11 mouse cellular contexts compared by ENCODE assay signal in the genomic region with DNA sequence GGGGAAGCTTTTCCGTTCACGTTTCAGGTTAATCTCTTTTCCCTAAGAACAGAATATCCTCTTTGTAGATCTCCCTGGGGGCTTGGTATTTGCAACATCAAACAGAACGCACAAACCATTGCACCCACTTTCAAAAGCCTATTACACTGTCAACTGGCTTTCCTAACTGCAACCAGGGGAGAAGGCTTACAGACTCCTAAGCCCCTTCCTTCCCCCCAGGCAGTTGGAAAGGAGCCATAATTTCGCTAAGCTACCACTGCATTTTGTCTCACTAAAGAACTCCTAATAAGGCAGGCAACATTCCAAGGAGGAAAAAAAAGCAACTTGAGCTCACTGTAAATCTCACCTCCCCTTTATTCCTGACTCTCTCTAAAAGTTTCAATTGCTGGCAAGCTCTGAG.
DNase-seq lines count a peak whose midpoint lies in the region; ATAC-seq and TF ChIP-seq lines count a peak whose summit lies in the region.
"Had no signal": no experiment of that assay in that cellular context is flagged by ENCODE, and none has a peak within 500 bp of the region (broad histone marks: within the 10 kb centered on the region; RNA-seq: fewer than 3 reads in every experiment).

No protein-coding gene starts in this region.

- H3K9ac ChIP-seq in heart, embryonic 13.5 days = peak overlapping the region; percentile 24; the same call in 1 of the 2 replicates
- H3K9ac ChIP-seq in lung, embryonic 14.5 days = no peak overlapping the region
- no peak overlapping the region for H3K9ac ChIP-seq in lung, postnatal 0 days (replicated peaks; ENCODE audit: low read depth)
- H3K9ac ChIP-seq in embryonic facial prominence, embryonic 14.5 days (ENCODE audit: low read depth, low read length) = no peak overlapping the region
- H3K9ac ChIP-seq in limb, embryonic 14.5 days (ENCODE audit: low read depth, low read length, severe bottlenecking) = no peak overlapping the region
- H3K9ac ChIP-seq: limb, embryonic 12.5 days; liver, postnatal 0 days had no signal

- no peaks in the 10 kb centered on the region for H3K9me3 ChIP-seq in heart, embryonic 13.5 days
- H3K9me3 ChIP-seq in lung, embryonic 14.5 days (ENCODE audit: low read depth, low read length) = no peaks in the 10 kb centered on the region
- no peaks in the 10 kb centered on the region for H3K9me3 ChIP-seq in lung, postnatal 0 days (ENCODE audit: low read length)
- H3K9me3 ChIP-seq in embryonic facial prominence, embryonic 14.5 days (ENCODE audit: control insufficient read depth, low read length) = 0 out of 2 replicates have a peak, but pooled peaks cover 3% of the 10 kb centered on the region
- no peaks in the 10 kb centered on the region; the same call in 1 of the 2 replicates for H3K9me3 ChIP-seq in limb, embryonic 14.5 days (ENCODE audit: control insufficient read depth, low read length)

- 41% methylated on average over 4 of the region's 4 CpGs for WGBS in heart, embryonic 13.5 days
- 53% methylated on average over 4 of the region's 4 CpGs for WGBS in lung, embryonic 14.5 days
- 67% methylated on average over 4 of the region's 4 CpGs for WGBS in lung, postnatal 0 days
- 14% methylated on average over 4 of the region's 4 CpGs for WGBS in embryonic facial prominence, embryonic 14.5 days
- 15% methylated on average over 4 of the region's 4 CpGs for WGBS in limb, embryonic 14.5 days

- no peak overlapping the region for H3K4me2 ChIP-seq in heart, embryonic 13.5 days
- no peak overlapping the region for H3K4me2 ChIP-seq in lung, embryonic 14.5 days
- H3K4me2 ChIP-seq in lung, postnatal 0 days (replicated peaks; ENCODE audit: low read depth, low read length) = no peak overlapping the region
- H3K4me2 ChIP-seq in embryonic facial prominence, embryonic 14.5 days (ENCODE audit: low read depth, low read length) = no peak overlapping the region
- H3K4me2 ChIP-seq in limb, embryonic 14.5 days (replicated peaks; ENCODE audit: low read depth, low read length, severe bottlenecking) = no peak overlapping the region
- H3K4me2 ChIP-seq: limb, embryonic 12.5 days had no signal

- intact Hi-C loops in heart, postnatal 25 days (cut with DNase I) = no loop called here

- ATAC-seq in heart, embryonic 13.5 days (ENCODE audit: extremely low read depth, insufficient number of reproducible peaks, low FRiP score, low TSS enrichment) = no peak
- ATAC-seq in lung, embryonic 14.5 days (ENCODE audit: insufficient read depth) = no peak
- ATAC-seq in lung, postnatal 0 days = no peak
- no peak for ATAC-seq in embryonic facial prominence, embryonic 14.5 days (ENCODE audit: low read depth)
- ATAC-seq in limb, embryonic 14.5 days (ENCODE audit: low FRiP score, low read depth) = no peak
- ATAC-seq: liver, postnatal 0 days had no signal

- no peak overlapping the region for H3K4me3 ChIP-seq in heart, embryonic 13.5 days
- no peak overlapping the region for H3K4me3 ChIP-seq in lung, embryonic 14.5 days (ENCODE audit: low read depth, low read length)
- no peak overlapping the region for H3K4me3 ChIP-seq in lung, postnatal 0 days (ENCODE audit: low read depth, low read length)
- no peak overlapping the region for H3K4me3 ChIP-seq in embryonic facial prominence, embryonic 14.5 days (ENCODE audit: low read depth, low read length)
- H3K4me3 ChIP-seq in limb, embryonic 14.5 days (replicated peaks; ENCODE audit: low read length) = no peak overlapping the region
- H3K4me3 ChIP-seq: limb, embryonic 12.5 days had no signal

- H3K36me3 ChIP-seq in heart, embryonic 13.5 days = no peaks in the 10 kb centered on the region
- no peaks in the 10 kb centered on the region for H3K36me3 ChIP-seq in lung, embryonic 14.5 days (ENCODE audit: insufficient read depth)
- H3K36me3 ChIP-seq in lung, postnatal 0 days (ENCODE audit: insufficient read depth, low read length) = no peaks in the 10 kb centered on the region
- no peaks in the 10 kb centered on the region for H3K36me3 ChIP-seq in embryonic facial prominence, embryonic 14.5 days (ENCODE audit: control insufficient read depth, insufficient read depth, low read length)
- no peaks in the 10 kb centered on the region for H3K36me3 ChIP-seq in limb, embryonic 14.5 days (ENCODE audit: control insufficient read depth, insufficient read depth, low read length)
- H3K36me3 ChIP-seq: limb, embryonic 12.5 days had no signal

- no peaks in the 10 kb centered on the region for H3K27me3 ChIP-seq in heart, embryonic 13.5 days (replicated peaks)
- no peaks in the 10 kb centered on the region for H3K27me3 ChIP-seq in lung, embryonic 14.5 days (ENCODE audit: insufficient read depth, low read length)
- no peaks in the 10 kb centered on the region for H3K27me3 ChIP-seq in lung, postnatal 0 days (replicated peaks; ENCODE audit: insufficient read depth, low read length)
- no peaks in the 10 kb centered on the region for H3K27me3 ChIP-seq in embryonic facial prominence, embryonic 14.5 days (replicated peaks; ENCODE audit: control insufficient read depth, insufficient read depth, low read length)
- peaks cover 17% of the 10 kb centered on the region for H3K27me3 ChIP-seq in limb, embryonic 14.5 days (ENCODE audit: control insufficient read depth, insufficient read depth, low read length)

- no peak for TF ChIP-seq EP300 in lung, postnatal 0 days (IDR thresholded peaks at IDR 0.05)

- peaks cover 47% of the 10 kb centered on the region for H3K4me1 ChIP-seq in heart, embryonic 13.5 days
- peaks cover 18% of the 10 kb centered on the region for H3K4me1 ChIP-seq in lung, embryonic 14.5 days (ENCODE audit: insufficient read depth)
- H3K4me1 ChIP-seq in lung, postnatal 0 days (ENCODE audit: insufficient read depth, low read depth, low read length) = no peaks in the 10 kb centered on the region
- peaks cover 36% of the 10 kb centered on the region for H3K4me1 ChIP-seq in embryonic facial prominence, embryonic 14.5 days (ENCODE audit: control insufficient read depth, insufficient read depth, low read length)
- H3K4me1 ChIP-seq in limb, embryonic 14.5 days (ENCODE audit: control insufficient read depth, insufficient read depth, low read length) = peaks cover 32% of the 10 kb centered on the region

- no peak overlapping the region for H3K27ac ChIP-seq in heart, embryonic 13.5 days (replicated peaks)
- H3K27ac ChIP-seq in lung, embryonic 14.5 days (ENCODE audit: low read depth) = no peak overlapping the region
- no peak overlapping the region for H3K27ac ChIP-seq in lung, postnatal 0 days (ENCODE audit: low read length)
- H3K27ac ChIP-seq in embryonic facial prominence, embryonic 14.5 days (replicated peaks; ENCODE audit: low read depth, low read length) = no peak overlapping the region
- no peak overlapping the region for H3K27ac ChIP-seq in limb, embryonic 14.5 days (replicated peaks; ENCODE audit: low read depth, low read length)
- H3K27ac ChIP-seq: limb, embryonic 12.5 days had no signal

- no peak for TF ChIP-seq CTCF in lung, embryonic 14.5 days (IDR thresholded peaks at IDR 0.05; ENCODE audit: low read depth)
- no peak for TF ChIP-seq CTCF in lung, postnatal 0 days (IDR thresholded peaks at IDR 0.05)

- no peak for TF ChIP-seq POLR2A in limb, embryonic 14.5 days (IDR thresholded peaks at IDR 0.05; ENCODE audit: borderline replicate concordance, extremely low read depth, insufficient read depth, insufficient read length)

- no peak for DNase-seq in heart, adult 8-10 months (ENCODE audit: low spot score)
- peak; percentile 67 for DNase-seq in lung, embryonic 14.5 days
- no peak for DNase-seq in lung, postnatal 0 days (ENCODE audit: low spot score)
- DNase-seq in embryonic facial prominence, embryonic 14.5 days (ENCODE audit: low spot score) = peak; percentile 85
- DNase-seq in limb, embryonic 14.5 days (ENCODE audit: low spot score) = peak; percentile 61
- DNase-seq in heart, postnatal 25 days (ENCODE audit: low spot score) = no peak
- no peak for DNase-seq in ovary, adult 18-20 months (ENCODE audit: low spot score)
- DNase-seq: gastrocnemius, postnatal 10 days; liver, postnatal 0 days had no signal

Comparison
In these comparisons a context has a peak if more than half of its experiments do, and no peak if none do; other contexts are left out.
1. DNase-seq: peak in lung, embryonic 14.5 days (single experiment), embryonic facial prominence, embryonic 14.5 days (single experiment) and limb, embryonic 14.5 days (single experiment); none in heart, adult 8-10 months (single experiment), lung, postnatal 0 days (single experiment), heart, postnatal 25 days (single experiment) and ovary, adult 18-20 months (single experiment).